Mouse (Mus musculus): ENCODE measurements around the gene Nrp2.

GRCm38 (mm10) chr1:62722526-62722925, 19.4 kb downstream of the Nrp2 start:
- TF ChIP-seq POLR2A (IDR thresholded peaks at IDR 0.05; ENCODE audit: extremely low read depth, insufficient read depth, low read length) (no peak), CTCF (IDR thresholded peaks at IDR 0.05; ENCODE audit: extremely low read depth, insufficient read depth, low read length) (peak; percentile 58)
